Mouse (Mus musculus): ENCODE data around the gene Sel1l. TPM values are rescaled to one million over a fixed set of nuclear protein-coding genes. Genes with fewer than 3 reads are reported as not detected.

The Sel1l gene
- polyA plus RNA-seq, 1 experiment from 2014 or later: 79.9 TPM

- WGBS: 86% methylated on average over 13 of the region's 13 CpGs
- no peak overlapping the region for H3K27ac ChIP-seq
- H3K4me1 ChIP-seq (replicated peaks): 0 out of 2 replicates have a peak, but pooled peaks cover 3% of the 10 kb centered on the region
- no peaks in the 10 kb centered on the region for H3K9me3 ChIP-seq
- no peaks in the 10 kb centered on the region for H3K27me3 ChIP-seq
- H3K4me3 ChIP-seq (replicated peaks): no peak overlapping the region
- no peak for ATAC-seq (ENCODE audit: insufficient number of reproducible peaks, insufficient read depth, low FRiP score, low TSS enrichment, low read depth)
- H3K4me2 ChIP-seq: no peak overlapping the region
- H3K36me3 ChIP-seq: no peaks in the 10 kb centered on the region
- no peak overlapping the region for H3K9ac ChIP-seq (replicated peaks)
These were observed 90.9 kb downstream of the Sel1l start for GRCm38 (mm10) chr12:91757854-91758562.

GRCm38 (mm10) chr12:91756562-91757166 lies 92.3 kb downstream of the Sel1l start:
- 12% methylated on average over 5 of the region's 5 CpGs for WGBS
- 0 out of 2 replicates have a peak, but pooled peaks cover 3% of the 10 kb centered on the region for H3K4me1 ChIP-seq (replicated peaks)
- no peak overlapping the region for H3K9ac ChIP-seq (replicated peaks)
- no peak overlapping the region for H3K4me2 ChIP-seq
- H3K27ac ChIP-seq: no peak overlapping the region
- ATAC-seq (ENCODE audit: insufficient number of reproducible peaks, insufficient read depth, low FRiP score, low TSS enrichment, low read depth): no peak
- no peaks in the 10 kb centered on the region for H3K27me3 ChIP-seq
- H3K36me3 ChIP-seq: no peaks in the 10 kb centered on the region
- no peak overlapping the region for H3K4me3 ChIP-seq (replicated peaks)
- no peaks in the 10 kb centered on the region for H3K9me3 ChIP-seq

Small RNAs within 50 kb of the gene (microRNA-seq; reads per million reads assigned to microRNA genes)
- not detected for gene Gm22015

Other genes starting within 250 kb of the Sel1l start
- gene Ston2, start 60.8 kb downstream of the Sel1l start, polyA plus RNA-seq (2016; fragmentation: Nextera tagmentation; extraction: Ambion mirVana): 4.9 and 6.9 TPM in 2 replicates